Mouse (Mus musculus) lung, postnatal 0 days (tissue): ENCODE data around the gene Colgalt1.

Experiments
- CTCF ChIP-seq: IDR thresholded peaks from 2 replicates; pipeline ENCODE4 v1.5.1; 2016; ENCODE audit warnings: antibody characterized with exemption, mild to moderate bottlenecking
- EP300 ChIP-seq: IDR thresholded peaks from 2 replicates; pipeline ENCODE4 v1.6.1; 2016; ENCODE audit warnings: antibody characterized with exemption, mild to moderate bottlenecking, control low read depth

GRCm38 (mm10) chr8:71566501-71566900 is 44.3 kb upstream of the Colgalt1 start, which contains the start of gene Nxnl1:
- no peak for TF ChIP-seq CTCF
- no peak for TF ChIP-seq EP300
